Mouse (Mus musculus): ENCODE measurements around the gene Itgb4.
"Not testable (repeated sequence)": the region's sequence is repeated elsewhere in the genome, so short reads cannot be mapped to it uniquely, and the experiment has no call there.

The Itgb4 gene

GRCm38 (mm10) chr11:116007095-116007850, 32.8 kb downstream of the Itgb4 start:
- CTCF ChIA-PET = no interaction called here

- CTCF ChIA-PET = no interaction called here
Observed at GRCm38 (mm10) chr11:116008411-116008810, 33.9 kb downstream of the Itgb4 start.

- CTCF ChIA-PET = interaction anchor here (0.5 to 0.8 kb wide), 2 partner anchors 8 to 70 kb away, joined by 3 read pairs; no protein-coding TSS in a partner anchor
Observed at GRCm38 (mm10) chr11:116008832-116009375, 34.4 kb downstream of the Itgb4 start.

- CTCF ChIA-PET = interaction anchor here (0.6 to 0.8 kb wide), 3 partner anchors 70 to 193 kb away, joined by 3 to 4 read pairs (median 3); no protein-coding TSS in a partner anchor
Observed at GRCm38 (mm10) chr11:116009661-116010060, 35.2 kb downstream of the Itgb4 start.

GRCm38 (mm10) chr11:116010146-116010545, 35.6 kb downstream of the Itgb4 start:
- CTCF ChIA-PET = no interaction called here

- CTCF ChIA-PET = interaction anchor here (0.6 kb wide), 1 partner anchor 90 kb away, joined by 7 read pairs; no protein-coding TSS in a partner anchor
Observed at GRCm38 (mm10) chr11:116010948-116011347, 36.4 kb downstream of the Itgb4 start.

GRCm38 (mm10) chr11:116011529-116012261, 37.2 kb downstream of the Itgb4 start:
- CTCF ChIA-PET = interaction anchor here (0.5 to 0.6 kb wide), 5 partner anchors 20 to 423 kb away, joined by 3 to 7 read pairs (median 4); no protein-coding TSS in a partner anchor

- CTCF ChIA-PET = interaction anchor here (0.6 kb wide), 3 partner anchors 93 to 422 kb away, joined by 3 to 5 read pairs (median 4); no protein-coding TSS in a partner anchor
Observed at GRCm38 (mm10) chr11:116012262-116012947, 37.9 kb downstream of the Itgb4 start, which contains the start of gene Galk1. Gene Galk1, minus strand, starts transcription at chr11:116012719.

- CTCF ChIA-PET = interaction anchor here (0.5 kb wide), 1 partner anchor 648 kb away, joined by 3 read pairs; no protein-coding TSS in a partner anchor
Observed at GRCm38 (mm10) chr11:116014821-116015220, 40.3 kb downstream of the Itgb4 start.

- CTCF ChIA-PET = no interaction called here
Observed at GRCm38 (mm10) chr11:116018106-116018505, 43.6 kb downstream of the Itgb4 start.

GRCm38 (mm10) chr11:116018867-116019266, 44.4 kb downstream of the Itgb4 start:
- CTCF ChIA-PET = not testable (repeated sequence)

- CTCF ChIA-PET = no interaction called here
Observed at GRCm38 (mm10) chr11:116019360-116019791, 44.9 kb downstream of the Itgb4 start.

GRCm38 (mm10) chr11:116019976-116020411, 45.5 kb downstream of the Itgb4 start:
- CTCF ChIA-PET = interaction anchor here (0.6 kb wide), 1 partner anchor 125 kb away, joined by 3 read pairs; no protein-coding TSS in a partner anchor

GRCm38 (mm10) chr11:116020519-116020922, 46.0 kb downstream of the Itgb4 start:
- CTCF ChIA-PET = interaction anchor here (0.5 to 0.8 kb wide), 6 partner anchors 12 to 434 kb away, joined by 3 to 12 read pairs (median 3); no protein-coding TSS in a partner anchor

- CTCF ChIA-PET = interaction anchor here (0.6 to 0.7 kb wide), 4 partner anchors 11 to 433 kb away, joined by 3 to 12 read pairs (median 4); no protein-coding TSS in a partner anchor
Observed at GRCm38 (mm10) chr11:116021328-116022220, 47.1 kb downstream of the Itgb4 start.

- CTCF ChIA-PET = interaction anchor here (0.7 kb wide), 1 partner anchor 112 kb away, joined by 4 read pairs; no protein-coding TSS in a partner anchor
Observed at GRCm38 (mm10) chr11:116022256-116022780, 47.8 kb downstream of the Itgb4 start.

- CTCF ChIA-PET = not testable (repeated sequence)
Observed at GRCm38 (mm10) chr11:116023074-116023770, 48.7 kb downstream of the Itgb4 start.

- CTCF ChIA-PET = no interaction called here
Observed at GRCm38 (mm10) chr11:116023771-116024355, 49.4 kb downstream of the Itgb4 start.

- CTCF ChIA-PET = no interaction called here
Observed at GRCm38 (mm10) chr11:116024356-116024808, 49.9 kb downstream of the Itgb4 start.
